Mouse (Mus musculus): ENCODE results near the gene Emc10. TPM values are rescaled to one million over a fixed set of nuclear protein-coding genes. Genes with fewer than 3 reads are reported as not detected.
A peak's percentile ranks its signal among the peaks of the same experiment; 100 is the strongest.

Gene Emc10
- total and polyA plus RNA-seq, 2 experiments from 2014 or later = 150 to 273 TPM

DNA sequence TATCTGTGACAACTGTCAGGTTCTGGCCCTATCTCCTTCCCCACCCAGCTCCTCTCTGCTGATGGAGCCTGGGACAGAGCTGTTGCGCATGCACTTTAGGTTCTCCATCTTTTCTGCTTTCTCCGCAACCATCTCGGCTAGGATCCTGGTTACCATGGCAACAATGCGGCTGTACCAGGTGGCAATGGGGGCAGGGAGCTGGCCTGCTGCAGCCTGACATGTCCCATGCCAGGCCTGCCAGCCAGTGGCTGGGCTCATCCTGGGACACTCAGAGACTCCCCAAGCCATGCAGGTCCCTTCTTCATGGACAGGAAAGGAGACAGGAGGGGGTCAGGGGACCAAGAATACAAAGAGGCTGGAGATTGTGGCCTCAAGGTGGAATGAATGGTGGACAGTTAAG is 31.8 kb downstream of the Emc10 start:
- no peak overlapping the region for H3K4me2 ChIP-seq (ENCODE audit: low read depth, low read length, poor library complexity, severe bottlenecking)
- ATAC-seq (ENCODE audit: low FRiP score) = no peak
- 12% methylated on average over 4 of the region's 4 CpGs for WGBS

GRCm38 (mm10) chr7:44463556-44464225 is 32.6 kb downstream of the Emc10 start:
- H3K4me1 ChIP-seq (ENCODE audit: insufficient read depth, low read length) = peaks cover 17% of the 10 kb centered on the region; the same call in 1 of the 2 replicates
- DNase-seq (ENCODE audit: low spot score) = no peak
- no peak for ATAC-seq (ENCODE audit: low FRiP score)
- no peaks in the 10 kb centered on the region for H3K9me3 ChIP-seq (ENCODE audit: low read length)
- H3K4me3 ChIP-seq (ENCODE audit: low read depth, low read length) = no peak overlapping the region
- peak overlapping the region; percentile 87 for H3K27ac ChIP-seq (ENCODE audit: low read depth, low read length)
- H3K36me3 ChIP-seq (ENCODE audit: insufficient read depth, low read length) = peaks cover 51% of the 10 kb centered on the region
- H3K9ac ChIP-seq (replicated peaks; ENCODE audit: low read length, poor library complexity, severe bottlenecking) = peak overlapping the region; percentile 24; the same call in 1 of the 2 replicates
- no peak overlapping the region for H3K4me2 ChIP-seq (ENCODE audit: low read depth, low read length, poor library complexity, severe bottlenecking)
- WGBS = 81% methylated on average over 10 of the region's 10 CpGs
- no peak for TF ChIP-seq CTCF (IDR thresholded peaks at IDR 0.05)
- H3K27me3 ChIP-seq (ENCODE audit: insufficient read depth, low read length) = no peaks in the 10 kb centered on the region

More for the DNA sequence above, 31.8 kb downstream of the Emc10 start:
- H3K36me3 ChIP-seq (ENCODE audit: insufficient read depth, low read length) = peaks cover 45% of the 10 kb centered on the region
- H3K4me1 ChIP-seq (ENCODE audit: insufficient read depth, low read length) = peaks cover 25% of the 10 kb centered on the region
- H3K4me3 ChIP-seq (ENCODE audit: low read depth, low read length) = no peak overlapping the region
- peak; percentile 93 for DNase-seq (ENCODE audit: low spot score)
- peak overlapping the region; percentile 87 for H3K27ac ChIP-seq (ENCODE audit: low read depth, low read length)
- H3K9me3 ChIP-seq (ENCODE audit: low read length) = no peaks in the 10 kb centered on the region
- no peaks in the 10 kb centered on the region for H3K27me3 ChIP-seq (ENCODE audit: insufficient read depth, low read length)
- no peak for TF ChIP-seq CTCF (IDR thresholded peaks at IDR 0.05)
- peak overlapping the region; percentile 36; the same call in 1 of the 2 replicates for H3K9ac ChIP-seq (replicated peaks; ENCODE audit: low read length, poor library complexity, severe bottlenecking)

DNA sequence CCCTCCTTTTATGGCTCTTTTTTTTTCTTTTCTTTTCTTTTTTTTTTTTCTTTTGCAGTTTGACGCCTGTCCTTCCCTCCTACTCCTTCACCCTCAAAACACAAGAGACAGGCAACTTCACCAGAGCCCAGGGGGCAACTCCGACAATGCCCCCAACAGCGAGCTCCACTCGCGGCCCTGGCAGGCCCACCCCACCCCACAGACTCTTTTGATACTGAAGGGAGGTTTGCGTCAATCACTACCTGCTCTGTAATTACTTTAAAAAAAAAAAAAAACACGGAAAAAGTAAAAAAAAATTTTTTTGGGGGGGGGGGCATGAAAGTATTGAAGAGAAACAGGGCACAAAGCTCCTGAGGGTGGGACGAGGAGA is 33.3 kb downstream of the Emc10 start:
- no peak for TF ChIP-seq CTCF (IDR thresholded peaks at IDR 0.05)
- DNase-seq (ENCODE audit: low spot score) (no peak), ATAC-seq (ENCODE audit: low FRiP score) (no peak)
- Histone ChIP-seq H3K4me3 (ENCODE audit: low read depth, low read length) (no peak overlapping the region), H3K27ac (ENCODE audit: low read depth, low read length) (no peak overlapping the region), H3K4me2 (ENCODE audit: low read depth, low read length, poor library complexity, severe bottlenecking) (no peak overlapping the region), H3K9me3 (ENCODE audit: low read length) (no peaks in the 10 kb centered on the region), H3K36me3 (ENCODE audit: insufficient read depth, low read length) (peaks cover 58% of the 10 kb centered on the region), H3K4me1 (ENCODE audit: insufficient read depth, low read length) (peaks cover 14% of the 10 kb centered on the region; the same call in 1 of the 2 replicates), H3K9ac (replicated peaks; ENCODE audit: low read length, poor library complexity, severe bottlenecking) (no peak overlapping the region), H3K27me3 (ENCODE audit: insufficient read depth, low read length) (no peaks in the 10 kb centered on the region)
- WGBS = 40% methylated on average over 8 of the region's 8 CpGs

- no peaks in the 10 kb centered on the region for H3K9me3 ChIP-seq (ENCODE audit: low read length)
Measured at GRCm38 (mm10) chr7:44462218-44463055, 33.9 kb downstream of the Emc10 start.

DNA sequence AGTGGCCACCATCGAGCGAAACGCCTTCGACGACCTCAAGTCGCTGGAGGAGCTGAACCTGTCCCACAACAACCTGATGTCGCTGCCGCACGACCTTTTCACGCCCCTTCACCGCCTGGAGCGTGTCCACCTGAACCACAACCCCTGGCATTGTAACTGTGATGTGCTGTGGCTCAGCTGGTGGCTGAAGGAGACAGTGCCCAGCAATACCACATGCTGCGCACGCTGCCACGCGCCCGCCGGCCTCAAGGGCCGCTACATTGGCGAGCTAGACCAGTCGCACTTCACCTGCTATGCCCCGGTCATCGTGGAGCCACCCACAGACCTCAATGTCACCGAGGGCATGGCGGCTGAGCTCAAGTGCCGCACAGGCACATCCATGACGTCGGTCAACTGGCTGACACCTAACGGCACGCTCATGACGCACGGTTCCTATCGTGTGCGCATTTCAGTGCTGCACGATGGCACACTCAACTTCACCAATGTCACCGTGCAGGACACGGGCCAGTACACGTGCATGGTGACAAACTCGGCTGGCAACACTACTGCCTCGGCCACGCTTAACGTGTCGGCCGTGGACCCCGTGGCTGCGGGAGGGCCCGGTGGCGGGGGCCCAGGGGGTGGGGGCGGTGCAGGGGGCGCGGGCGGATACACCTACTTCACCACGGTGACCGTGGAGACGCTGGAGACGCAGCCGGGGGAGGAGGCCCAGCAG is 34.7 kb downstream of the Emc10 start:
- Histone ChIP-seq H3K4me2 (ENCODE audit: low read depth, low read length, poor library complexity, severe bottlenecking) (no peak overlapping the region), H3K9me3 (ENCODE audit: low read length) (no peaks in the 10 kb centered on the region), H3K27me3 (ENCODE audit: insufficient read depth, low read length) (no peaks in the 10 kb centered on the region), H3K4me1 (ENCODE audit: insufficient read depth, low read length) (peaks cover 14% of the 10 kb centered on the region; the same call in 1 of the 2 replicates), H3K4me3 (ENCODE audit: low read depth, low read length) (no peak overlapping the region), H3K27ac (ENCODE audit: low read depth, low read length) (no peak overlapping the region), H3K36me3 (ENCODE audit: insufficient read depth, low read length) (peaks cover 70% of the 10 kb centered on the region), H3K9ac (replicated peaks; ENCODE audit: low read length, poor library complexity, severe bottlenecking) (no peak overlapping the region)
- WGBS = 76% methylated on average over 57 of the region's 57 CpGs
- no peak for ATAC-seq (ENCODE audit: low FRiP score)
- no peak for TF ChIP-seq CTCF (IDR thresholded peaks at IDR 0.05)
- DNase-seq (ENCODE audit: low spot score) = no peak

More at GRCm38 (mm10) chr7:44462218-44463055, 33.9 kb downstream of the Emc10 start:
- Histone ChIP-seq H3K4me1 (ENCODE audit: insufficient read depth, low read length) (peaks cover 14% of the 10 kb centered on the region; the same call in 1 of the 2 replicates), H3K9ac (replicated peaks; ENCODE audit: low read length, poor library complexity, severe bottlenecking) (no peak overlapping the region), H3K4me3 (ENCODE audit: low read depth, low read length) (no peak overlapping the region), H3K27ac (ENCODE audit: low read depth, low read length) (peak overlapping the region; percentile 34; the same call in 1 of the 2 replicates), H3K36me3 (ENCODE audit: insufficient read depth, low read length) (peaks cover 62% of the 10 kb centered on the region), H3K4me2 (ENCODE audit: low read depth, low read length, poor library complexity, severe bottlenecking) (no peak overlapping the region), H3K27me3 (ENCODE audit: insufficient read depth, low read length) (no peaks in the 10 kb centered on the region)
- DNase-seq (ENCODE audit: low spot score) (no peak), ATAC-seq (ENCODE audit: low FRiP score) (no peak)
- peak; percentile 47 for TF ChIP-seq CTCF (IDR thresholded peaks at IDR 0.05)
- 36% methylated on average over 64 of the region's 77 CpGs for WGBS
